Mouse (Mus musculus): ENCODE results near the gene Fam189b. TPM values are rescaled to one million over a fixed set of nuclear protein-coding genes. Genes with fewer than 3 reads are reported as not detected.
A peak's percentile ranks its signal among the peaks of the same experiment; 100 is the strongest.

Fam189b gene
- polyA plus RNA-seq, 1 experiment from 2014 or later = 30.9 TPM

DNA sequence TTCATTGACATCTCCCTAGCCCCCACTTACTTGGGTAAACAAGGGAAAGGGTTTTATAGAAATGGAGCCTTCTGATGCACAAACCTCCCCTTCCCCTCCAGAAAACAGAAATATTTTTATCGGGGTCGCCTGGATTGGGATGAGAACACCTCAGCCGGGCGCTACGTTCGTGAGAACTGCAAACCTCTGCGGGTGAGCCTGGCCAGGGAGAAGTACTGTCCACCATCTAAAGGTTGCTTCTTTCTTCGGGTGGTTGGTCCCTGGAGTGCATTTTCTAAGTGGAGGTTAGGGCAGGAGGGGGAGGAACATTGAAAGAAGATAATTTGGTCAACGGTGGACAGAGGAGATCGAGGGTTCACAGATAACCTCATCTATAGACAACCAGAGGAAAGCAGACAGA is 7.4 kb upstream of the Fam189b start:
- H3K9me3 ChIP-seq = no peaks in the 10 kb centered on the region
- H3K27me3 ChIP-seq = no peaks in the 10 kb centered on the region
- H3K4me1 ChIP-seq = peaks cover 10% of the 10 kb centered on the region
- H3K4me2 ChIP-seq (replicated peaks) = no peak overlapping the region
- ATAC-seq (ENCODE audit: insufficient number of reproducible peaks, insufficient read depth, low FRiP score, low TSS enrichment) = no peak
- no peak overlapping the region for H3K9ac ChIP-seq
- H3K4me3 ChIP-seq = no peak overlapping the region
- H3K27ac ChIP-seq = no peak overlapping the region
- H3K36me3 ChIP-seq = peaks cover 73% of the 10 kb centered on the region
- 92% methylated on average over 10 of the region's 10 CpGs for WGBS

GRCm38 (mm10) chr3:89176421-89176820 is 6.5 kb upstream of the Fam189b start:
- whole genome bisulfite sequencing = 88% methylated on average over 7 of the region's 7 CpGs
- no peak overlapping the region for H3K27ac ChIP-seq

DNA sequence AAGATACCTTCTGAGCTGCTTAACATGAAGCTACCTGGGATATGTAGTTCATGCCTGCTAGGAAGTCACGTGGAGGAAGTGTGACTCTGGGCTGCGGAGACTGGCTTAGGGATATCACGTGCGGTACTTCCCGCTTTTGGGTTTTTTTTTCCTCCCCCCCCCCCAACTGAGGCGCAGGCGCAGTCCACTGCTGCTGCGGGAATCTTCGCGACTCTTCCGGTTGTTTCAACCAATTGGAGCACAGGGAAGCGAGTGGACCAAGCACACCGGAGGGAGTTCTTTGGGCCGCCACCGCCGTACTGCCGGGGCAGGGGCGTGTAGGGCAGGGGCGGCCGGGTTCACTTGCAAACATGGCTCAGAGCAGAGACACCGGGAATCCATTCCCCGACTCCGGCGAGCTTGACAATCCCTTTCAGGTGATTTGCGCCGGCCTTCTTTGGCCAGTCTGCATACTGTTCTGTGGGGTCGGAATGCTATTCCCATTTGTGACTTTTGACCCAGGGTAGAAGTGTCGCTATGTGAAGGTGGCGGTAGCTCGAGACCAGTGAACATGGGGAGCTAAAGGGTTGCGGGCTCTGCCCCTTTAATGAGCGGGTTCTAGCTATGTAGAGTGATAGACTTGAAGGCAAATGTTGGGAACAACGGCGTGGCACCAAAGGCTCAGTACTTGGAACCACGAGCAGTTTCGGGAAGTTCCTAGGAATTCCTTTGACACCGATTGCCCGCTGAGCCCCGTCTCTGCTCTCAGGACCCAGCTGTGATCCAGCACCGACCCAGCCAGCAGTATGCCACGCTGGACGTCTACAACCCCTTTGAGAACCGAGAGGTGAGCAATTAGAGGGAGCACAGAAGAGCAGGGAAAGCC is 5.5 kb upstream of the Fam189b start, which contains the start of gene Scamp3:
Gene Scamp3 (plus strand): TSS at position 232 of the 865 bp plus-strand sequence.
- Histone ChIP-seq H3K27me3 (no peaks in the 10 kb centered on the region), H3K4me1 (peaks cover 10% of the 10 kb centered on the region), H3K9ac (peak within 1 kb of the TSS; percentile 83), H3K27ac (peak within 1 kb of the TSS; percentile 84), H3K36me3 (peaks cover 74% of the 10 kb centered on the region), H3K9me3 (no peaks in the 10 kb centered on the region), H3K4me2 (replicated peaks) (peak within 1 kb of the TSS; percentile 87), H3K4me3 (peak within 1 kb of the TSS; percentile 75)
- WGBS = under 1% methylated on average over 43 of the region's 43 CpGs
- peak; percentile 94 for ATAC-seq (ENCODE audit: insufficient number of reproducible peaks, insufficient read depth, low FRiP score, low TSS enrichment)

More at GRCm38 (mm10) chr3:89176421-89176820, 6.5 kb upstream of the Fam189b start:
- no peak overlapping the region for H3K4me2 ChIP-seq (replicated peaks)
- peaks cover 10% of the 10 kb centered on the region for H3K4me1 ChIP-seq
- H3K9ac ChIP-seq = no peak overlapping the region
- no peaks in the 10 kb centered on the region for H3K9me3 ChIP-seq
- peaks cover 74% of the 10 kb centered on the region for H3K36me3 ChIP-seq
- no peaks in the 10 kb centered on the region for H3K27me3 ChIP-seq
- H3K4me3 ChIP-seq = no peak overlapping the region
- ATAC-seq (ENCODE audit: insufficient number of reproducible peaks, insufficient read depth, low FRiP score, low TSS enrichment) = no peak

DNA sequence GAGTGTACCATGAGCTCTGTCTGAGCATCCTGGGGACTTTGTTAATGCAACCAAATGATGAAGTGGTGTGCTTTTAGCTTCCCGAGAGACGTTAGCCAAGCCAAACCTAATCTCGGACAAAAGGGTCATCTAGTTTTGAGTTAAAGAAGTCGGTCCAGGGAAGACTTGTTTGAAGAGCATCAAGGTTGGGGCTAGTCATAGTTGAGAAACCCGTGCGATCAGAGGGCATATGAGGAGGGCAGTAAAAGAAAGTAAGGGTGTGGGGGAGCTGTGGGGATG is 4.9 kb upstream of the Fam189b start:
- WGBS = 8% methylated on average over 6 of the region's 6 CpGs
- H3K36me3 ChIP-seq = peaks cover 69% of the 10 kb centered on the region
- no peaks in the 10 kb centered on the region for H3K27me3 ChIP-seq
- H3K4me1 ChIP-seq = peaks cover 10% of the 10 kb centered on the region
- ATAC-seq (ENCODE audit: insufficient number of reproducible peaks, insufficient read depth, low FRiP score, low TSS enrichment) = no peak
- H3K4me2 ChIP-seq (replicated peaks) = peak overlapping the region; percentile 87
- H3K27ac ChIP-seq = peak overlapping the region; percentile 84
- H3K4me3 ChIP-seq = peak overlapping the region; percentile 75
- peak overlapping the region; percentile 83 for H3K9ac ChIP-seq
- no peaks in the 10 kb centered on the region for H3K9me3 ChIP-seq

GRCm38 (mm10) chr3:89179056-89179455 is 3.9 kb upstream of the Fam189b start:
- Histone ChIP-seq H3K4me2 (replicated peaks) (no peak overlapping the region; the same call in 1 of the 2 replicates), H3K36me3 (peaks cover 59% of the 10 kb centered on the region), H3K4me1 (peaks cover 17% of the 10 kb centered on the region), H3K27me3 (no peaks in the 10 kb centered on the region), H3K9ac (no peak overlapping the region), H3K9me3 (no peaks in the 10 kb centered on the region), H3K4me3 (no peak overlapping the region), H3K27ac (no peak overlapping the region)
- no peak for ATAC-seq (ENCODE audit: insufficient number of reproducible peaks, insufficient read depth, low FRiP score, low TSS enrichment)
- WGBS = 91% methylated on average over 11 of the region's 11 CpGs

DNA sequence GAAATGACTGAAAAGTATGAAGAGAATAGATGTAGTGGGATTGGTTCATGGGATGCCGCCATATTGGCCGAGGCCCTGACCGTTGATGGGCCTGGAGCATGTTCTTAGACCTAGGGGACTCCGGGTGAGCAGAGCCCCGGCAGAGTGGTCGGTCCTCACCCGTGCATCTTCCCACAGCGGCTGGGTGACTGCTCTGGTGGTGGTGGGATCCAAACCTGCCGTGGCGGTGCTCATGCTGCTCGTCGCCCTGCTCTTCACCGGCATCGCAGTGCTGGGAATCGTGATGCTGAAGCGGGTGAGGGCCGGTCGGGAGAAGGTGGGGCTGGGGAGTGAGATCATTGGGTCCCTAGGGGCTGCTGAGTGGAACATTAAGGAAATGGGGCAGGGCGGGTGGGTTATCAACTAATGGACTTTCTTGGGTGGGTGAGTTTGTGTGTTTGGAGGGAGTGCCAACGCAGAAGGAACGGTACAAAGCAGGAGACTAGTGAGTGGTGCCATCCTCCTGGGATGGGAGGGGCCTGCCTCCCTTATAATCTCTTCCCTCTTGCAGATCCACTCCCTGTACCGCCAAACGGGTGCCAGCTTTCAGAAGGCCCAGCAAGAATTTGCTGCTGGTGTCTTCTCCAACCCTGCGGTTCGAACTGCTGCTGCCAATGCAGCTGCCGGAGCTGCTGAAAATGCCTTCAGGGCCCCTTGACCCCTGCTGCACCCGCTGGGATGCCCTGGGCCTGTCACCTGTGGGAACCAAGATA is 1.0 kb upstream of the Fam189b start:
- WGBS = 94% methylated on average over 27 of the region's 27 CpGs
- Histone ChIP-seq H3K9me3 (no peaks in the 10 kb centered on the region), H3K9ac (no peak overlapping the region), H3K36me3 (peaks cover 38% of the 10 kb centered on the region), H3K4me3 (no peak overlapping the region), H3K27ac (no peak overlapping the region), H3K4me2 (replicated peaks) (no peak overlapping the region), H3K4me1 (peaks cover 33% of the 10 kb centered on the region), H3K27me3 (peaks cover 4% of the 10 kb centered on the region; the same call in 1 of the 2 replicates)
- ATAC-seq (ENCODE audit: insufficient number of reproducible peaks, insufficient read depth, low FRiP score, low TSS enrichment) = no peak

DNA sequence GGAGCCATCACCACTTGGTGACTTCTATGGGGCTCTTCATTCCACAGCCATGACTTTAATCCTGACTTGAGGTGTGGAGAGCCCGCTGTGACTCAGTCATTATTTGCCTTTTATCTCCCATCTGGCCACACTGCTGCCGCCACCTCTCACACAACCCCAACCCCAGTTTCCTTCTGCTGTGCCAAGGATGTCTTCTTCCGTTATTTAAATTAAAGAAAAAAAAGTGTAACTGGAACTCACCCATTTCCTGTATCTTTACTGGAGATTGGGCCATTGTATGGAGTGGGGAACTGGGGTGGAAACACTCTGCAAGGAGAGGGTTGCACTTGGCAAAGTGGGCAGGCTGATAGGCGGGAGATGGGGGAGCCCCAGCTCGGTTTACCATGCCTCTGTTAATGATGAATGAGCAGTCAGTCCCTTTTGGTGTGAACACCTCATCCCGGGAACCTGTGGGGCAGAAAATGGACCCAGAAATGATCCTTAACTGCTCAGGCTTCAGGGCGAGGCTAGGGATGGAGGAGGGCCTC is 349 bp upstream of the Fam189b start:
- peaks cover 4% of the 10 kb centered on the region; the same call in 1 of the 2 replicates for H3K27me3 ChIP-seq
- H3K4me1 ChIP-seq = peaks cover 35% of the 10 kb centered on the region
- peak; percentile 8; the same call in 1 of the 2 replicates for ATAC-seq (ENCODE audit: insufficient number of reproducible peaks, insufficient read depth, low FRiP score, low TSS enrichment)
- no peak overlapping the region for H3K27ac ChIP-seq
- no peak overlapping the region for H3K9ac ChIP-seq
- peak overlapping the region; percentile 63; the same call in 1 of the 2 replicates for H3K4me3 ChIP-seq
- 52% methylated on average over 7 of the region's 7 CpGs for WGBS
- peak overlapping the region; percentile 94; the same call in 1 of the 2 replicates for H3K4me2 ChIP-seq (replicated peaks)
- H3K9me3 ChIP-seq = no peaks in the 10 kb centered on the region
- H3K36me3 ChIP-seq = peaks cover 43% of the 10 kb centered on the region

- H3K36me3 ChIP-seq = peaks cover 52% of the 10 kb centered on the region
- H3K4me2 ChIP-seq (replicated peaks) = peak overlapping the region; percentile 94
- 85% methylated on average over 6 of the region's 6 CpGs for WGBS
- H3K4me1 ChIP-seq = peaks cover 26% of the 10 kb centered on the region
- peak overlapping the region; percentile 86 for H3K9ac ChIP-seq
- no peak for ATAC-seq (ENCODE audit: insufficient number of reproducible peaks, insufficient read depth, low FRiP score, low TSS enrichment)
- H3K27ac ChIP-seq = peak overlapping the region; percentile 83
- H3K9me3 ChIP-seq = no peaks in the 10 kb centered on the region
- H3K27me3 ChIP-seq = peaks cover 4% of the 10 kb centered on the region; the same call in 1 of the 2 replicates
- peak overlapping the region; percentile 63 for H3K4me3 ChIP-seq
Observed at GRCm38 (mm10) chr3:89183959-89184315, 994 bp downstream of the Fam189b start.

- H3K9me3 ChIP-seq = no peaks in the 10 kb centered on the region
- no peak overlapping the region for H3K27ac ChIP-seq
- 0 out of 2 replicates have a peak overlapping the region, but pooled peaks have one; percentile 12 for H3K9ac ChIP-seq
- no peak overlapping the region for H3K4me2 ChIP-seq (replicated peaks)
- 35% methylated on average over 23 of the region's 23 CpGs for WGBS
- no peak overlapping the region for H3K4me3 ChIP-seq
- peaks cover 4% of the 10 kb centered on the region; the same call in 1 of the 2 replicates for H3K27me3 ChIP-seq
- H3K36me3 ChIP-seq = peaks cover 22% of the 10 kb centered on the region
- H3K4me1 ChIP-seq = peaks cover 25% of the 10 kb centered on the region
- ATAC-seq (ENCODE audit: insufficient number of reproducible peaks, insufficient read depth, low FRiP score, low TSS enrichment) = no peak
Observed at GRCm38 (mm10) chr3:89187197-89187596, 4.3 kb downstream of the Fam189b start.

DNA sequence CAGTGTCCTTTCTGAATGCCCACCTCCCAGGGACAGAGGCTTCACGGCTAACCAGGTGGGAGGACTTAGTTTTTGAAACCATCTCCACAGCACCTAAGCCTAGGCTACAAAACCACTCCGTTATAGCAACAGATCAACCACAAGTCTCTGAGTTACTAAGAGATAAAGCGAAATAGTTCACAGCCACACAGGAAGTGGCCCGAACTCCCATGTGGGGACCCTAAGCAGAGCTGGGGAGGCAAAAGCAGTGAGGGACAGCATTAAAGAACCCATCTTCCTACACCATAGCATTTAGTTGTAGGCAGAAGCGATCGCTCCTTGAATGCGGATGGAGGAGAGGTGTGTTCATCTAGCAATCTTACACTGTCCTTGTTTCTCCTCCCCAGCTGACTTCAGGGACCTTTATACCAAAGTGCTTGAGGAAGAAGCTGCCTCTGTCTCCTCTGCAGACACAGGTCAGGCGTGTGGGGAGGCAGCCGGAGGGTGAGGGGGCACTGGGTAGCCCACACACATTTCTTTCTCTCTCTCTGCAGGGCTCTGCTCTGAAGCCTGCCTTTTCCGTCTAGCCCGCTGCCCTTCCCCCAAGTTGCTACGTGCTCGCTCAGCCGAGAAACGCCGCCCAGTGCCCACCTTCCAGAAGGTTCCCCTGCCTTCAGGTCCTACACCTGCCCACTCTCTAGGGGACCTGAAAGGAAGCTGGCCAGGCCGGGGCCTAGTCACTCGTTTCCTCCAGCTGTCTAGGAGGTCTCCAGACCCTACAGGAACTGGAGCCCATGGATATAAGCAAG is 4.9 kb downstream of the Fam189b start:
- H3K4me1 ChIP-seq = peaks cover 25% of the 10 kb centered on the region
- H3K4me3 ChIP-seq = no peak overlapping the region
- WGBS = 71% methylated on average over 18 of the region's 18 CpGs
- ATAC-seq (ENCODE audit: insufficient number of reproducible peaks, insufficient read depth, low FRiP score, low TSS enrichment) = no peak
- peaks cover 4% of the 10 kb centered on the region; the same call in 1 of the 2 replicates for H3K27me3 ChIP-seq
- H3K4me2 ChIP-seq (replicated peaks) = no peak overlapping the region
- peaks cover 21% of the 10 kb centered on the region for H3K36me3 ChIP-seq
- no peaks in the 10 kb centered on the region for H3K9me3 ChIP-seq
- H3K9ac ChIP-seq = no peak overlapping the region
- H3K27ac ChIP-seq = no peak overlapping the region

DNA sequence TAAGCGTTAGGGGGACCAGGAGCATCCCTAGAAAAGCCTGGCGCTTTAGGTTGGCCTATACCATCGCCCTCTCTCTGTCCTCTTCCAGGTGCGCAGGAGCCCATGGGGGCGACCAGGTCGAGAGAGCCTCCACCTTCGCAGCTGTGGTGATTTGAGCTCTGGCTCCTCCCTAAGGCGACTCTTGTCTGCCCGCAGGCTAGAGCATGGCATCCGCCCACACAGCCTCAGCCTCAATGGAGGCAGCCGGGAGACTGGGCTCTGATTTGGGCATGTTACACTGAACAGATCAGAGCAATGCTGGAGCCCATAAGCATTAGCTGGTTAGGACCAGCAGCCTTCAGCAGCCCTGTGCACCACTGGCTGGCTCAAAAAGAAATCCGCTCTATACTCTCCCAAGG is 5.5 kb downstream of the Fam189b start:
- Histone ChIP-seq H3K4me3 (no peak overlapping the region), H3K27me3 (peaks cover 4% of the 10 kb centered on the region; the same call in 1 of the 2 replicates), H3K36me3 (peaks cover 21% of the 10 kb centered on the region), H3K27ac (no peak overlapping the region), H3K9me3 (no peaks in the 10 kb centered on the region), H3K4me2 (replicated peaks) (no peak overlapping the region), H3K4me1 (peaks cover 24% of the 10 kb centered on the region), H3K9ac (no peak overlapping the region)
- ATAC-seq (ENCODE audit: insufficient number of reproducible peaks, insufficient read depth, low FRiP score, low TSS enrichment) = no peak
- WGBS = 51% methylated on average over 12 of the region's 12 CpGs

All from embryonic facial prominence, embryonic 12.5 days (tissue).